Mouse (Mus musculus) erythroblast, embryonic 14.5 days (primary cell): ENCODE measurements around the gene Tjp1.

Experiments
- GATA1 ChIP-seq: IDR thresholded peaks from 2 replicates; pipeline ENCODE4 v1.6.1; 2012; ENCODE audit warnings: low read length, inconsistent platforms, mixed read lengths
- TAL1 ChIP-seq: IDR thresholded peaks from 3 replicates; pipeline ENCODE4 v1.6.1; 2012; ENCODE audit warnings: low read length, inconsistent platforms, mixed read lengths

DNA sequence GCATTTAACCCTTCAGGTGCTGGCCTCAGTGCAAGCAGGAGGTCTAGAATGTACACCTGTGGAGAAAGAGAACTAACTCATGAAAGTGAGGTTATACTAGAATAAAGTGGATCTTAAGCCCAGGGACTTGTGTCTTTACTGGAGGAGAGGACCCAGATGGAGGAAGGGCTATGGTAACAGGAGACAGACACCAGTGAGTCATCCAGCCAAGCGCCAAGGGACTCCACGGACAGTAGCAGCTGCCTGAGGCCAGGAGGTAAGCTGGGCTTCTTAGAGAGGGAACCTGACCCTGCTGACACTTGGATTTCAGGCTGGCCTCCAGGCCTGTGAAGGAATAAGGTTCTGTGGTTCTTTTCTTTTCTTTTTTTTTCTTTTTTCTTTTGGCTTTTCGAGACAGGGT lies 75.3 kb downstream of the Tjp1 start:
- TF ChIP-seq TAL1 (no peak), GATA1 (no peak)
